ENCODE assay signal across 23 mouse cellular contexts in genomic region chr6:54388690-54389275, GRCm38 (mm10). TPM values are rescaled to one million over a fixed set of nuclear protein-coding genes. Genes with fewer than 3 reads are reported as not detected.
DNase-seq lines count a peak whose midpoint lies in the region; ATAC-seq lines count a peak whose summit lies in the region.
"Had no signal": no experiment of that assay in that cellular context is flagged by ENCODE, and none has a peak within 500 bp of the region (broad histone marks: within the 10 kb centered on the region; RNA-seq: fewer than 3 reads in every experiment).

No protein-coding gene starts in this region.

- H3K36me3 ChIP-seq in limb, embryonic 12.5 days = no peaks in the 10 kb centered on the region
- H3K36me3 ChIP-seq: embryonic facial prominence, embryonic 13.5 days; limb, embryonic 15.5 days; stomach, embryonic 15.5 days had no signal

- DNase-seq in heart, adult 11 months = peak; percentile 93
- DNase-seq in heart, adult 9 months (ENCODE audit: low spot score in 2 of 2) = no peak
- DNase-seq in ZHBTc4 (ENCODE audit: low read depth, low spot score) = peak; percentile 52
- peak; percentile 54 for DNase-seq in forelimb bud, embryonic 11.5 days (ENCODE audit: low read depth, low spot score)
- DNase-seq in cerebellum, postnatal 14 days = no peak
- DNase-seq: adrenal gland, postnatal 36 days; B cell, adult 2 months; cerebellum, adult 11-12 months; cerebellum, postnatal 25 days; kidney, adult 8-10 months; kidney, postnatal 14 days; lung, postnatal 14 days; midbrain, embryonic 14.5 days; right cerebral cortex, postnatal 14 days had no signal

- H3K27me3 ChIP-seq in limb, embryonic 12.5 days = peaks cover 9% of the 10 kb centered on the region
- H3K27me3 ChIP-seq: stomach, embryonic 15.5 days had no signal

- H3K4me1 ChIP-seq in limb, embryonic 12.5 days (replicated peaks) = peaks cover 44% of the 10 kb centered on the region

- H3K4me2 ChIP-seq in limb, embryonic 12.5 days = no peak overlapping the region
- H3K4me2 ChIP-seq: embryonic facial prominence, embryonic 13.5 days; limb, embryonic 15.5 days; stomach, embryonic 15.5 days had no signal

- no peak overlapping the region for H3K4me3 ChIP-seq in limb, embryonic 12.5 days (replicated peaks)
- H3K4me3 ChIP-seq: embryonic facial prominence, embryonic 13.5 days; limb, embryonic 15.5 days; myocyte; stomach, embryonic 15.5 days had no signal

- H3K27ac ChIP-seq in limb, embryonic 12.5 days = 0 out of 2 replicates have a peak overlapping the region, but pooled peaks have one; percentile 57
- H3K27ac ChIP-seq: embryonic facial prominence, embryonic 13.5 days; limb, embryonic 15.5 days; stomach, embryonic 15.5 days had no signal

- H3K9ac ChIP-seq in limb, embryonic 12.5 days (replicated peaks) = no peak overlapping the region
- H3K9ac ChIP-seq: embryonic facial prominence, embryonic 13.5 days; limb, embryonic 15.5 days; stomach, embryonic 15.5 days had no signal

- no peaks in the 10 kb centered on the region for H3K9me3 ChIP-seq in limb, embryonic 12.5 days
- H3K9me3 ChIP-seq: embryonic facial prominence, embryonic 13.5 days; limb, embryonic 15.5 days; stomach, embryonic 15.5 days had no signal

- ATAC-seq in limb, embryonic 12.5 days (ENCODE audit: insufficient number of reproducible peaks, insufficient read depth, low FRiP score, low TSS enrichment, low read depth) = 0 out of 2 replicates have a peak, but pooled peaks have one; percentile 42
- no peak for ATAC-seq in megakaryocyte-erythroid progenitor cell, adult 5-6 weeks (replicated peaks; ENCODE audit: low FRiP score, low TSS enrichment, poor library complexity, severe bottlenecking)
- ATAC-seq: hindbrain, embryonic 16.5 days had no signal

- 60% methylated on average over 7 of the region's 7 CpGs for WGBS in limb, embryonic 12.5 days

RNA-seq across cellular contexts. Expression of gene Wipf3, which starts 40.6 kb away (rescaled TPM):
- polyA plus RNA-seq in limb, embryonic 12.5 days (2016; fragmentation: Nextera tagmentation; extraction: Ambion mirVana) = 1.0 and 1.1 TPM in 2 replicates
- not detected in 2 replicates for total RNA-seq in megakaryocyte-erythroid progenitor cell, adult 5-6 weeks (2014; fragmentation: Nextera tagmentation)
- total RNA-seq in megakaryocyte-erythroid progenitor cell, adult 5-6 weeks (2017) = not detected in 2 replicates
- total RNA-seq: hematopoietic stem cell, adult 5-6 weeks; neutrophil, adult 5-6 weeks had no signal

Comparison
In these comparisons a context has a peak if more than half of its experiments do, and no peak if none do; other contexts are left out.
1. DNase-seq: peak in heart, adult 11 months (single experiment), ZHBTc4 (single experiment) and forelimb bud, embryonic 11.5 days (single experiment); none in heart, adult 9 months (0 of 2) and cerebellum, postnatal 14 days (0 of 2).